Mouse (Mus musculus) MEL-GATA-1-ER (cell line): ENCODE measurements around the gene Ralb.

Experiments
- DNase-seq: peaks from one replicate; pipeline ENCODE4 v3.0.0-alpha.2; 2012; ENCODE audit warnings: low read depth; ENCODE audit errors: extremely low read depth

Ralb gene

GRCm38 (mm10) chr1:119504260-119505062, at the start of gene Ralb:
Ralb (minus strand) TSS chr1:119504794.
- peak; percentile 96 for DNase-seq

DNA sequence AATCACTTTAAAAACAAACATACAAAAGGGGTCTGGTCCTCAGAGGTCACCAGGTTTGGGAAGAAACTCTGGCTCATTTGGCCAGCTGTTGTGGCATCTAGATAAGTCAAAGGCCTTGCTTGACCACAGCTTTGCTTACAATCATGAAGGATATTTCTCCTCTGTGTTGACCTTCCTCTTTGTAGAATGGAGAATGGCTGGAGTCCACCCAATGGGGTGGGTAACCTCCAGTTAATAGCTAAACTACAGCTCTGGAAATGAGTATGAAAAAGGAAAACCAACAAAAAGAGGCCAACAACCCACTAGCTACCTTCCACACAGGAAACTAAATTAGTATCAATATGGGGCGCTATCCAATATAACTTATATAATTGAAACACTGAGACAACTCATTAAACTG, 47.1 kb upstream of the Ralb start:
- no peak for DNase-seq

DNA sequence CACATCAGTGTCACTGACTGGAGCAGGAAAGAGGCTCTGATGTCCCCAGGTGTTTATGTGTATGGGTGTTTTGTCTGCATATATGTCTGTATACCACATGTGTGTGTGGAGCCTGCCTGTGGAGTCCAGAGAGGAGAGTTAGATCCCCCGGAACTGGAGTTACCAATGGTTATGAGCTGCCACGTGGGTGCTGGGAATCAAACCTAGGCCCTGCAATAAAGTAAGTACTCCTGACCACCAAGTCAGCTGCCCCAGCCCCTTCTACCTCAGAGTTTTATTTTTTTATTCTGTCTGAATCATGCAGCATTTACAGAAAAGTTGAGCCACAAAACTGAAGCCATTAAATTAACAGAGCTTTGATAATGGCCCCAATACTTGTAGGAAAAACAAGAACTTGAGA, 45.5 kb upstream of the Ralb start:
- DNase-seq, result no peak

DNA sequence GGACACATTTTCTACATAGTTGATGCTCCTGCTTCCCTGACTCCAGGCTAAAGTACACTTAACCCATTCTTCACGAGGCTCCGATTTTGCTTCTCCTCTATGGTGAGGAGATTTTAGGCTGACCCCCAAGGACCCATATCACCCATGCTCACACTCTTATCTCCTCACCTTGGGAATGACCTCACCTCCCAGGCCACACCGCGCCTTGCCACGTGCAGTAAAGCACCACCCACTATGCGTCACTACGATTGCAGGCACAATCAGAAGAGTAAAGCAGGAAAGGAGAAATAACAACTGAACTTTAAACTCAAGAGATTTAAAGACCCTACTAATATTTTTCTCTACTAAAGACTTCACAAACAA, 44.7 kb upstream of the Ralb start:
- DNase-seq, result no peak

GRCm38 (mm10) chr1:119548668-119549326, 44.2 kb upstream of the Ralb start:
- peak; percentile 54 for DNase-seq

- DNase-seq, result no peak
Observed at GRCm38 (mm10) chr1:119546490-119546889, 41.9 kb upstream of the Ralb start.

DNA sequence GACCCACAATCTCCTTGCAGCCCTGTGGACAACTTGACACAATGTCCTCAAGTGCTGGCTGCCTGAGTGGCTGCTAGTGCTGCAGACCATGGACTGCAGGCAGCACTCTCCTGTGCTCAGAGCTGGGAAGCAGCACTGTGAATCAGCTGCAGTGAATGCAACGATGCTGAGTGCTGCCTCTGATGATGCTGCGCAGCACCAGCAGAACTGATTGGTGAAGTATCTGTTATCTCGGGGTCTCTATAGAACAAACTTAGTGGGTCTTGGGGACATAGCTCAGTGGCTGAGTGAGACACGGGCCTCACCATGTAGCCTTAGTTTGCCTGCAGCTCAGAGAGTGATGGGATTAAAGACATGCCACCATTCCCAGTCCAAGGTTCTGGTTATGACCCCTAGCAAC, 41.1 kb upstream of the Ralb start:
- DNase-seq, result no peak

DNA sequence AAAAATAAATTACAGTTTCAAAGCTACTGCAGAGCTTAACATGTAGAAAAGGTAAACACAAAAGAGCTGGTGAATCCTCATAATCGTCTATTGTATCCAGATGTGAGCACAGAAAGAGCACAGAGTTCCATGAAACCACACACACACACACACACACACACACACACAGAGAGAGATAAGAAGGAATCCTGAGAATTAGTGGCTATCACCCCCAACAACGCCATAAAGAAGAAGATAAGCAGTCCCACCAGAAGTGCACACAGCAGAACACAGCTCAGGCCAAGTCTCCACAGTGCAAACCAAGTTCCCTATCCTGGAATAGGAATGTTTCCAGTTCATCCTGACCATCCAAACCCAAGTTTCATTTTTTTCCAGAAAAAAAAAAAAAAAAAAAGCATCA, 40.6 kb upstream of the Ralb start:
- no peak for DNase-seq

DNA sequence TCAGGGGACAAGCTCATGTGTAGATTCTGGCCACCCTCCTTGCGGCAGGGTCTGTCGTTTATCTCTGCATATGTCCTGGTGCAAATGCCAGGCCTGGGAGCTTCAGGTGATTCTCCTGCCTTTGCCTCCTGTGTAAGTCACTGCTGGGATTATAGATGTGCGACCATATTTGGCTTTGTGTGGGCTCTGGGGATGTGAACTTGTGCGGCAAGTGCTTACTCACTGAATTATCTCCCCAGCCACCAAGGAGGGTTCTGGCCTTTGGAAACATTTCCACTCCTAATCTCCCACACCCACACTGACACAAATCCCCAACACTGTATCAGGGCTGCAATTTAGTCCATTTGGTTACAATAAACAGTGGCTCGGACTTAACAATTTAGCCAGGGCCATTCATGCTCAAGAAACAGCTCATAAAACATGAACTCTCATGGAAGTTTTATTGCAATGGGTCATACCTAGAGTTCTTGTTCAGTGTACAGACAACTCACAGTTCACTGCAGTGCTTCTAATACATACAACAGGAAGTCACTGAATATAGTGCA, 40.1 kb upstream of the Ralb start:
- DNase-seq, result no peak

GRCm38 (mm10) chr1:119543316-119543715, 38.7 kb upstream of the Ralb start:
- no peak for DNase-seq

GRCm38 (mm10) chr1:119541570-119541969, 37.0 kb upstream of the Ralb start:
- no peak for DNase-seq

GRCm38 (mm10) chr1:119540836-119541557, 36.4 kb upstream of the Ralb start:
- DNase-seq, result no peak

- DNase-seq, result no peak
Observed at GRCm38 (mm10) chr1:119539252-119539651, 34.7 kb upstream of the Ralb start.

GRCm38 (mm10) chr1:119537651-119538050, 33.1 kb upstream of the Ralb start:
- no peak for DNase-seq

GRCm38 (mm10) chr1:119536122-119536521, 31.5 kb upstream of the Ralb start:
- no peak for DNase-seq

DNA sequence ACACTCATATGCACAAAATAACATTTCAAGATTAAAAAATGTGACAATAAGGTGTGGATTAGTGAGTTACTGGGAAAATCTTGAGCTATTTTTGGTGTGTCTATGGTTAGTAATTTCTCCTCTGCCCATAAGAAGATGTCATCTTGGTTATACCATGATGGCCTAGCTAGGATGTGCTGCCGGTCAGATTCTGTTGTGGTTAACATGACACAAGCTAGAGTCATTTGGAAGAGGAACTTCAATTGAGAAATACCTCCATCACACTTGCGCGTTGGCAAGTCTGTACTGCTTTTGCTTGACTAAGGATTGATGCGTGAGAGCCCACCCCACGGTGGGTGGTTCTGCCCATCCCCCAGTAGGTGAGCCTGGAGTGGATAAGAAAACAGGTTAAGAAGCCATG, 29.7 kb upstream of the Ralb start:
- DNase-seq, result no peak

DNA sequence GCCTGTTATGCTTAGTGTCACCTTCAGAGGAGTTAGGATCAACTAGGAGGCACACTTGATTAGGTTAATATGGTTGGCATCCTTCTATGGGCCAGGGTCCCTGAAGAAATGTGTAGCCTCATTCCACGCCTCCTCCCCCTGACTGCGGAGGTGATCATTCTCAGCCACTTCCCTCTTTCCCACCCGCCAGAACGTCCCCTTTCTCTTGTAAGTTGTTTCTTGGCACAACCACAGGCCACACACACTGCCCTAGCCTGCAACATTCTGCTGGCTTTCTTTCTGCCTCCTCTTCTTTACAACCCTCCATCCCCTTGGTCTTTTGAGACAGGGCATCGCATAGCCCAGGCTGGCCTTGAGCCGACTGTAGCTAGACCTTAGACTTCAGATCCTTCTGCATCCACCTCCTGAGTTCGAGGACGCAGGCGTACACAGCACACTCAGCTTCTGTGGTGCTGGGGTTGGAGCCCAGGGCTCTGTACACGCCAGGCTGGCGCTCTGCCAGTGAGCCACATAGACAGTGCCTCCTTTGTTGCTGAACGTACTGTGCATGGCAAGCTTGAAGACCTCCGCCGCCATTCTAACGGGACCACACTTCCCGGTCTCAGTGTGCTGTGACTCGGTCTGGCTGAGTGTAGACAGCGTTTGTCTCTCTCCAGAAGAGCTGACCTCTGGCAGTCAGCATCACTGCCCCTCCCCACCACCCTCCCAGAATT, 28.7 kb upstream of the Ralb start:
- no peak for DNase-seq

- DNase-seq, result no peak
Observed at GRCm38 (mm10) chr1:119532165-119532564, 27.6 kb upstream of the Ralb start.

DNA sequence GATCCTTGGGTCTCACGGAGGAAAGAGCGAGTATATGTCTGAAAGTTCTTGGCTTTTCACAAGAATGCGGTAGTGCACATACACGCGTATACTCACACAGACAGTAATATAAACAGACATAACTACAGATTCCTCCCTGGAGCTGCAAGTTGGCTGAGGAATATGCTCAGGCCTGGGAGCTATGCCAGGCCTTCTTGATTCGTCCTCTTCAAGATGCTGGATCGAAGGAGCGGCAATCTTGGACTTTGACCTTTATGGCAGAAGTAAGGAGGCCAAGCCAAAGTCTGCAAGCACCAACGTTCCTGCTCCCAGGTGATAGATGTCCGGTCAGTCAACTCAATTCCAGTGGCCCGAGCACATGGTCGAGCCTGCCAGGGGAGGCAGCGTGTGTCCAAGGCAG, 26.3 kb upstream of the Ralb start:
- DNase-seq, result no peak

DNA sequence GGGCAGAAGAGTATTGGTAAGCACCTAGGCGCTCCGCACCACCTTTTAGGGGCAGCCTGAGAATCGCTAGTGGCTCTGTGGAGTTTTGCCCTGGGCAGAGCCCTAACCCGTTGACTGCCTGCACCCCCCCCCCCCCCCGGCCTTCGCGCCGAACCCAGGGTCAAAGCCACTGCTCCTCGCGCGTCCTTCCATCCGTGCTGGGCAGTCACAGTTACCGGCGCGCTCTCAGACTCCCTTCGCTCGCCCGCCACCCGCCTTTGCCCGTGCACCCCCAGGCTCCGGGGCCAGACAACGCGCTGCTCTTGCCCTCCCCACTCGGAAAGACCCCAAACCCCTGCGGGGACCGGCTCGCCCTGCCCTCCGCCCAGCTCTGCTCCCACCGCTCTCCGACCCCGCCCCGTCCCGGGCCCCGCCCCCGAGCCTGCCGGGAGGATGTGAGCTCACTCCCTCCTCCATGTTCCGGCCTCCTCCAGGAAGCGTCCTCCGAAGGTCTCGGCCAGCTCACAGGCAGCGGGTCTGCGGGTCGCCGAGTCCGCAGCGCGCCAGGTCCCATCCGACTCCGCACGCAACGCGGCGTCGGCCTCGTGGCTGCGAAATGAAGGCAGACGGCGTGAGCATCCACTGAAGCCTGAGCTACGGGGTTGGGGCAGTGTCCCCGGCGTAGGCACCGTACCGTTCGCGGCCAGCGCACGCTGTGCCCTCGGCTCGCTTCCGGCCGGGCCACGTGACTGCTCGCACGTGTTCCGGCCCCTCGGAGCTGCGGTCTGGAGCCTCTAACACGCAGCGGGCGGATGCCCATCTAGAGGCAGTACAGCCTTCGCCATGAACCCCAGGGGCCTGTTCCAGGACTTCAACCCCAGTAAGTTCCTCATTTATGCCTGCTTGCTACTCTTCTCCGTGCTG, 21.3 kb upstream of the Ralb start, which contains the start of gene Tmem185b:
Gene Tmem185b (plus strand): TSS at position 472 of the 903 bp plus-strand sequence.
- DNase-seq, result peak; percentile 63
